9 mouse cellular contexts compared by ENCODE assay signal in genomic region chr13:99092279-99092930, GRCm38 (mm10).
DNase-seq lines count a peak whose midpoint lies in the region; ATAC-seq and TF ChIP-seq lines count a peak whose summit lies in the region.
"Had no signal": no experiment of that assay in that cellular context is flagged by ENCODE, and none has a peak within 500 bp of the region (broad histone marks: within the 10 kb centered on the region; RNA-seq: fewer than 3 reads in every experiment).

No protein-coding gene starts in this region.

- no peak overlapping the region for H3K9ac ChIP-seq in liver, embryonic 11.5 days (ENCODE audit: low read depth, low read length)
- H3K9ac ChIP-seq: limb, embryonic 13.5 days had no signal

- no peak for TF ChIP-seq CTCF in small intestine, adult 2 months (IDR thresholded peaks at IDR 0.05; ENCODE audit: extremely low read depth, insufficient read length, insufficient replicate concordance, low read depth, low read length)

- peaks cover 12% of the 10 kb centered on the region for H3K4me1 ChIP-seq in liver, embryonic 11.5 days (replicated peaks; ENCODE audit: control insufficient read depth, insufficient read depth, low read length)
- no peaks in the 10 kb centered on the region for H3K4me1 ChIP-seq in small intestine, adult 2 months (ENCODE audit: control insufficient read depth, insufficient read depth, insufficient read length, low read length)

- DNase-seq in Muller cell, postnatal 12 days (ENCODE audit: inconsistent ontology term) = peak; percentile 45
- peak; percentile 39 for DNase-seq in embryo, embryonic 9.5 days (ENCODE audit: extremely low spot score)
- DNase-seq in heart, postnatal 36 days = peak; percentile 40 to 50
- DNase-seq in liver, embryonic 11.5 days (ENCODE audit: low spot score) = no peak
- DNase-seq in frontal cortex, adult 2 months (ENCODE audit: extremely low spot score in 1 of 2, low spot score in 1 of 2) = no peak
- DNase-seq in layer of hippocampus, postnatal 14 days (ENCODE audit: low spot score in 2 of 2) = no peak
- no peak for DNase-seq in right cerebral cortex, postnatal 10 days (ENCODE audit: low spot score in 2 of 2)

- no peak overlapping the region for H3K4me3 ChIP-seq in liver, embryonic 11.5 days (ENCODE audit: low read depth, low read length)
- H3K4me3 ChIP-seq in small intestine, adult 2 months (ENCODE audit: low read depth, low read length) = no peak overlapping the region
- H3K4me3 ChIP-seq: limb, embryonic 13.5 days had no signal

- TF ChIP-seq POLR2A in small intestine, adult 2 months (IDR thresholded peaks at IDR 0.05; ENCODE audit: low read depth, low read length) = no peak

- no peaks in the 10 kb centered on the region for H3K9me3 ChIP-seq in liver, embryonic 11.5 days (ENCODE audit: control insufficient read depth, low read length)
- H3K9me3 ChIP-seq: limb, embryonic 13.5 days had no signal

- 41% methylated on average over 14 of the region's 14 CpGs for WGBS in liver, embryonic 11.5 days
- 29% methylated on average over 14 of the region's 14 CpGs for WGBS in small intestine, adult 2 months

- intact Hi-C loops in heart, postnatal 36 days (cut with DNase I) = loop anchor here (2.0 kb wide), 1 partner anchor 166 kb away; the partner anchor contains the start of gene Tnpo1

- H3K36me3 ChIP-seq in liver, embryonic 11.5 days (ENCODE audit: control insufficient read depth, insufficient read depth, low read length) = no peaks in the 10 kb centered on the region
- H3K36me3 ChIP-seq in small intestine, adult 2 months (ENCODE audit: control insufficient read depth, insufficient read depth, low read length) = no peaks in the 10 kb centered on the region
- H3K36me3 ChIP-seq: limb, embryonic 13.5 days had no signal

- no peaks in the 10 kb centered on the region for H3K27me3 ChIP-seq in liver, embryonic 11.5 days (replicated peaks; ENCODE audit: control insufficient read depth, insufficient read depth, low read length)
- H3K27me3 ChIP-seq in small intestine, adult 2 months (ENCODE audit: control insufficient read depth, insufficient read depth, low read length) = no peaks in the 10 kb centered on the region
- H3K27me3 ChIP-seq: limb, embryonic 13.5 days had no signal

- 0 out of 2 replicates have a peak, but pooled peaks have one; percentile 43 for ATAC-seq in liver, embryonic 11.5 days (replicated peaks; ENCODE audit: low FRiP score)

- H3K4me2 ChIP-seq in liver, embryonic 11.5 days = peak overlapping the region; percentile 1; the same call in 1 of the 2 replicates
- H3K4me2 ChIP-seq: limb, embryonic 13.5 days had no signal

- peak overlapping the region; percentile 15; the same call in 1 of the 2 replicates for H3K27ac ChIP-seq in liver, embryonic 11.5 days (ENCODE audit: low read depth, low read length)
- H3K27ac ChIP-seq in small intestine, adult 2 months (ENCODE audit: insufficient read depth, low read depth, low read length) = peak overlapping the region; percentile 40
- H3K27ac ChIP-seq: limb, embryonic 13.5 days had no signal

Comparison
In these comparisons a context has a peak if more than half of its experiments do, and no peak if none do; other contexts are left out.
1. DNase-seq: peak in Muller cell, postnatal 12 days (single experiment), embryo, embryonic 9.5 days (single experiment) and heart, postnatal 36 days (2 of 2); none in liver, embryonic 11.5 days (single experiment), frontal cortex, adult 2 months (0 of 2), layer of hippocampus, postnatal 14 days (0 of 2) and right cerebral cortex, postnatal 10 days (0 of 2).